26 mouse cellular contexts compared by ENCODE assay signal in the genomic region with DNA sequence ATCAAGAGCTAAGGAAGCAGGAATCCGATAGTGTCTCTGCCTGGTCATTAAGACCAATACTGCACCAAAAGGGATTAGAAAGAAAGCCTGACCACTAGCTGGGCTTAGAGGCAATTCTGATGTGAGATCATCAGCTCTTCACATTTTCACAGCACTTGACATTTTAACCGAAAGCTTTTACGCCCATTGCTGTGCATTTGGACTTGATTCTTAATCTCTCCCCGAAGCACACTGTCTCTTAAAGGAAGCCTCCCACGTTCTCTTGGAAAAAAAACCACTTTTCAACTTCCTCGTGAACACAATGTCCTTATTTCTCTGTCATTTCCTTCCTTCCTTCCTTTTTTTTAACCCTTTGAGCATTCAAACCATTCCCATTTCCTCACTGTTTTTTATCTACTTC.
"Had no signal": no experiment of that assay in that cellular context is flagged by ENCODE, and none has a peak within 500 bp of the region (broad histone marks: within the 10 kb centered on the region; RNA-seq: fewer than 3 reads in every experiment).

No protein-coding gene starts in this region.

- DNase-seq: left cerebral cortex, postnatal 4 days; liver; liver, embryonic 13.5 days; liver, postnatal 0 days; lung, adult 18-20 months; lung, embryonic 14.5 days; lung, postnatal 10 days; lung, postnatal 14 days; lung, postnatal 36 days; lung, postnatal 4 days; midbrain, embryonic 14.5 days had no signal

- H3K4me3 ChIP-seq: limb, embryonic 10.5 days; limb, embryonic 12.5 days; limb, embryonic 13.5 days; limb, embryonic 15.5 days; liver, embryonic 12.5 days; liver, embryonic 13.5 days; liver, embryonic 15.5 days; lung, embryonic 15.5 days; megakaryocyte, embryonic 14.5 days; midbrain, embryonic 10.5 days; midbrain, embryonic 12.5 days; midbrain, embryonic 13.5 days; midbrain, embryonic 15.5 days; myocyte had no signal

- H3K4me1 ChIP-seq: limb, embryonic 10.5 days; limb, embryonic 12.5 days; limb, embryonic 13.5 days; limb, embryonic 15.5 days; liver, embryonic 12.5 days; liver, embryonic 13.5 days; liver, embryonic 15.5 days; lung, embryonic 15.5 days; megakaryocyte, embryonic 14.5 days; midbrain, embryonic 10.5 days; midbrain, embryonic 12.5 days; midbrain, embryonic 13.5 days; midbrain, embryonic 15.5 days had no signal

- ATAC-seq: liver, embryonic 12.5 days; liver, postnatal 0 days; lung, postnatal 0 days; midbrain, embryonic 13.5 days; midbrain, embryonic 15.5 days; midbrain, embryonic 16.5 days had no signal
